In genomic region chr19:21991413-21991812, GRCm38 (mm10) we compare ENCODE assay signal across 19 mouse cellular contexts.
DNase-seq lines count a peak whose midpoint lies in the region; ATAC-seq lines count a peak whose summit lies in the region.
"Had no signal": no experiment of that assay in that cellular context is flagged by ENCODE, and none has a peak within 500 bp of the region (broad histone marks: within the 10 kb centered on the region; RNA-seq: fewer than 3 reads in every experiment).

No protein-coding gene starts in this region.

- no peak overlapping the region for H3K4me3 ChIP-seq in forebrain, embryonic 16.5 days (replicated peaks; ENCODE audit: low read length)
- no peak overlapping the region for H3K4me3 ChIP-seq in forebrain, embryonic 10.5 days
- no peak overlapping the region for H3K4me3 ChIP-seq in intestine, embryonic 15.5 days (replicated peaks)
- H3K4me3 ChIP-seq: embryonic facial prominence, embryonic 10.5 days; embryonic facial prominence, embryonic 13.5 days; hindbrain, embryonic 12.5 days; hindbrain, embryonic 15.5 days had no signal

- peaks cover 7% of the 10 kb centered on the region for H3K4me1 ChIP-seq in forebrain, embryonic 16.5 days (replicated peaks; ENCODE audit: control insufficient read depth, insufficient read depth, low read length)
- H3K4me1 ChIP-seq in forebrain, embryonic 10.5 days = no peaks in the 10 kb centered on the region
- H3K4me1 ChIP-seq in intestine, embryonic 15.5 days (replicated peaks) = no peaks in the 10 kb centered on the region
- H3K4me1 ChIP-seq: embryonic facial prominence, embryonic 10.5 days; embryonic facial prominence, embryonic 13.5 days; hindbrain, embryonic 12.5 days; hindbrain, embryonic 15.5 days had no signal

- H3K4me2 ChIP-seq in forebrain, embryonic 16.5 days (ENCODE audit: low read length) = no peak overlapping the region
- no peak overlapping the region for H3K4me2 ChIP-seq in intestine, embryonic 15.5 days (replicated peaks)
- H3K4me2 ChIP-seq: embryonic facial prominence, embryonic 13.5 days; heart, embryonic 11.5 days; hindbrain, embryonic 12.5 days; hindbrain, embryonic 15.5 days had no signal

- H3K9ac ChIP-seq in forebrain, embryonic 16.5 days (replicated peaks; ENCODE audit: low read depth, low read length) = no peak overlapping the region
- no peak overlapping the region for H3K9ac ChIP-seq in intestine, embryonic 15.5 days
- H3K9ac ChIP-seq: embryonic facial prominence, embryonic 13.5 days; hindbrain, embryonic 12.5 days; hindbrain, embryonic 15.5 days had no signal

- no peak for DNase-seq in forebrain, embryonic 10.5 days (ENCODE audit: extremely low spot score, low spot score)
- DNase-seq in gastrocnemius, adult 18-20 months (ENCODE audit: low spot score) = peak; percentile 1
- DNase-seq in gastrocnemius, postnatal 4 days (ENCODE audit: low spot score in 2 of 2) = no peak
- DNase-seq in brain, adult 2 months (ENCODE audit: low read depth, low spot score) = peak; percentile 25
- no peak for DNase-seq in layer of hippocampus, postnatal 25 days (ENCODE audit: extremely low spot score in 1 of 2, low spot score in 1 of 2)
- DNase-seq: B cell, adult 2 months; cerebellum, adult 11-12 months; cerebellum, adult 8-10 months; cerebellum, postnatal 10 days; cerebellum, postnatal 36 days; embryo, embryonic 11 days; kidney, adult 11 months had no signal

- H3K27me3 ChIP-seq in forebrain, embryonic 16.5 days (replicated peaks; ENCODE audit: control insufficient read depth, insufficient read depth, low read length) = no peaks in the 10 kb centered on the region
- H3K27me3 ChIP-seq in forebrain, embryonic 10.5 days (ENCODE audit: poor library complexity, severe bottlenecking) = no peaks in the 10 kb centered on the region
- H3K27me3 ChIP-seq in intestine, embryonic 15.5 days (replicated peaks) = no peaks in the 10 kb centered on the region
- H3K27me3 ChIP-seq: embryonic facial prominence, embryonic 13.5 days; hindbrain, embryonic 12.5 days; hindbrain, embryonic 15.5 days had no signal

- no peak overlapping the region for H3K27ac ChIP-seq in forebrain, embryonic 16.5 days (ENCODE audit: low read length)
- no peak overlapping the region for H3K27ac ChIP-seq in forebrain, embryonic 10.5 days
- H3K27ac ChIP-seq in intestine, embryonic 15.5 days = no peak overlapping the region
- H3K27ac ChIP-seq: embryonic facial prominence, embryonic 10.5 days; embryonic facial prominence, embryonic 13.5 days; hindbrain, embryonic 12.5 days; hindbrain, embryonic 15.5 days had no signal

- no peaks in the 10 kb centered on the region for H3K36me3 ChIP-seq in forebrain, embryonic 16.5 days (ENCODE audit: control insufficient read depth, insufficient read depth)
- H3K36me3 ChIP-seq in forebrain, embryonic 10.5 days (replicated peaks) = no peaks in the 10 kb centered on the region
- H3K36me3 ChIP-seq in intestine, embryonic 15.5 days = no peaks in the 10 kb centered on the region
- H3K36me3 ChIP-seq: embryonic facial prominence, embryonic 10.5 days; embryonic facial prominence, embryonic 13.5 days; hindbrain, embryonic 12.5 days; hindbrain, embryonic 15.5 days had no signal

- ATAC-seq in forebrain, embryonic 16.5 days = peak; percentile 47
- no peak for ATAC-seq in intestine, embryonic 15.5 days

- no peaks in the 10 kb centered on the region for H3K9me3 ChIP-seq in forebrain, embryonic 16.5 days (ENCODE audit: control insufficient read depth, low read length)
- no peaks in the 10 kb centered on the region for H3K9me3 ChIP-seq in forebrain, embryonic 10.5 days
- H3K9me3 ChIP-seq in intestine, embryonic 15.5 days = no peaks in the 10 kb centered on the region
- H3K9me3 ChIP-seq: embryonic facial prominence, embryonic 10.5 days; embryonic facial prominence, embryonic 13.5 days; hindbrain, embryonic 12.5 days; hindbrain, embryonic 15.5 days had no signal

Comparison
In these comparisons a context has a peak if more than half of its experiments do, and no peak if none do; other contexts are left out.
1. DNase-seq: peak in gastrocnemius, adult 18-20 months (single experiment) and brain, adult 2 months (single experiment); none in forebrain, embryonic 10.5 days (single experiment), gastrocnemius, postnatal 4 days (0 of 2) and layer of hippocampus, postnatal 25 days (0 of 2).